Mouse (Mus musculus) cortical plate, adult 2 months (tissue): ENCODE results near the gene P3h4.

ENCODE experiments used
- CTCF ChIP-seq: fragments of 200-500 bp; IDR thresholded peaks from 2 replicates; pipeline ENCODE4 v1.5.1; 2011; ENCODE audit warnings: mild to moderate bottlenecking, control low read depth, low read length; ENCODE audit not compliant: insufficient read depth; ENCODE audit errors: extremely low read depth
- POLR2A ChIP-seq: fragments of 200-500 bp; IDR thresholded peaks from 2 replicates; pipeline ENCODE4 v1.6.1; 2011; ENCODE audit warnings: mild to moderate bottlenecking, low read length, control low read depth; ENCODE audit not compliant: insufficient read depth; ENCODE audit errors: extremely low read depth

GRCm38 (mm10) chr11:100414021-100414913 lies at the start of gene P3h4:
- TF ChIP-seq POLR2A = no peak
- peak; percentile 26; the same call in 1 of the 2 replicates for TF ChIP-seq CTCF
